Mouse (Mus musculus) small intestine, adult 2 months (tissue): ENCODE data around the gene Kcnmb1.

Experiments
- CTCF ChIP-seq: fragments of 200-500 bp; IDR thresholded peaks from 2 replicates; pipeline ENCODE4 v1.5.1; 2012; ENCODE audit warnings: low read depth, mild to moderate bottlenecking, control low read depth, inconsistent platforms, low read length, moderate library complexity, mixed read lengths; ENCODE audit not compliant: insufficient replicate concordance, insufficient read length; ENCODE audit errors: extremely low read depth
- POLR2A ChIP-seq: fragments of 200-500 bp; IDR thresholded peaks from 2 replicates; pipeline ENCODE4 v1.6.1; 2012; ENCODE audit warnings: low read depth, mild to moderate bottlenecking, control low read depth, inconsistent platforms, low read length, moderate library complexity

DNA sequence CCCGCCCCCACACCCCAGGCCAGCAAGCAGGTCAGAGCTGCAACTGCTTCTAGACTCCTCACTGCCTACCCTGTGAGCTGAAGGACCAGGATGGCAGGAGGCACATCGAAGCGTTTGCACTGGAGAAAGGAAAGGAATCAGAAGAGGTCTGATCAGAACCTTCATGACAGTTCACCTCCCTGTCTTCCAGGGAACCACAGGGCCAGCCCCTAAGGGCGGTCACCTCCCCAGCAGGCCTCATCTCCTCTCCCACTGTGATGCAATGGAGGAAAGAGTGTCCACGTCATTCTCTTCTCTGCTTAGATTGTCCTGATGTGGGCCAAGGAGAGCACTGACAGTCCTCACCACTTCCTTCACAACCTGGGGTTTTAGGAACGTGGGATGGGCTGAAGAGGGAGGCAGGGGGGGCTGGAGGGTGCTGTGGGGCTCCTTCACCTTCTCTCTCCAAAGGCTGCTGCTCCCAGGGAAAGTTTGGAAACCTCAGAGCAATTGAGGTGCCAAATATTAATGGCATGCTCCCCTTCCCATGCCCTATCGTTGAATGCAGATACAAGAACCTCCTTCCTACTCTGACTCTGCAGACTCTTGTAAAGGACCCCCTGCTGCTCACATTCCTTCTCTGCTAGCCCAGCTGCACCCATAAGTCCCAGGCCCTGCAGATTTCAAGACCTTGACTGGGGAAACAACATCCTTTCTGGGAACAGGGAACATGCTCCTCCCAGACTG lies 47.5 kb downstream of the Kcnmb1 start:
- TF ChIP-seq CTCF (no peak), POLR2A (no peak)
